Mouse (Mus musculus): ENCODE data around the gene Smc4.

DNA sequence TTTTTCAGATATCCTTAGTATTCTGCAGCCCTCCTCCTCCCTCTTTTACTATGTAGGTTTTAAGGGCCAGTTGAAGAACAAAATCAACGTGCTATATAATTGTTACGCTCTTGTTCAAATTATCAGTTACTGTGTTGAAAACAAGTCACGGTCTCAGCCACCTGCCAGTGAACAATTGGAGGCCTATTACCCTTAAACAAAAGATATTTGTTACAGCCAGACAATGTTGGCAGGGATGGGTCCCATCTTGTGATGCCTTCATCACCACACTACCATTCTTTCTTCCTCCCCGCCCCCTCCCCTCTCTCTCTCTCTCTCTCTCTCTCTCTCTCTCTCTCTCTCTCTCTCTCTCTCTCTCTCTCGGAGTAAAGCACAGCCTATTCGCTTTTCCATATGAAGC lies 44.5 kb downstream of the Smc4 start:
- no peak for TF ChIP-seq HCFC1 (IDR thresholded peaks at IDR 0.05; ENCODE audit: borderline replicate concordance, insufficient read depth, low read length)
- no peak for TF ChIP-seq ZC3H11A (IDR thresholded peaks at IDR 0.05; ENCODE audit: borderline replicate concordance, low read depth, low read length)
- no peak for TF ChIP-seq ZNF384 (IDR thresholded peaks at IDR 0.05; ENCODE audit: low read depth, low read length)

Data from ES-E14 (cell line).